Mouse (Mus musculus): ENCODE results near the gene Cldn4.

- TF ChIP-seq GATA1 (IDR thresholded peaks at IDR 0.05; ENCODE audit: low read length) (no peak), TAL1 (IDR thresholded peaks at IDR 0.05; ENCODE audit: low read length) (no peak)
Measured at GRCm38 (mm10) chr5:134983771-134984170, 37.0 kb upstream of the Cldn4 start.

Measured in erythroblast, embryonic 14.5 days (primary cell).